Mouse (Mus musculus) embryonic fibroblast, embryonic 13.5 days (primary cell): ENCODE measurements around the gene Cnr1.

Experiments
- CTCF ChIP-seq: IDR thresholded peaks from 2 replicates; pipeline ENCODE4 v1.5.1; 2011; ENCODE audit warnings: mild to moderate bottlenecking, control low read depth, low read length, moderate library complexity, borderline replicate concordance; ENCODE audit not compliant: insufficient read depth
- POLR2A ChIP-seq: IDR thresholded peaks from 2 replicates; pipeline ENCODE4 v1.6.1; 2011; ENCODE audit warnings: low read depth, mild to moderate bottlenecking, control low read depth, low read length, moderate library complexity

- no peak for TF ChIP-seq CTCF
- no peak for TF ChIP-seq POLR2A
Measured at GRCm38 (mm10) chr4:33943936-33944335, 19.5 kb downstream of the Cnr1 start.
